Mouse (Mus musculus): Measurements from ENCODE around the gene B4galt2. TPM values are rescaled to one million over a fixed set of nuclear protein-coding genes. Genes with fewer than 3 reads are reported as not detected.

B4galt2 gene
- polyA plus RNA-seq, 1 experiment = 6.5 TPM

- 86% methylated on average over 2 of the region's 2 CpGs for WGBS
- H3K4me1 ChIP-seq (ENCODE audit: control insufficient read depth, insufficient read depth, insufficient read length) = peaks cover 15% of the 10 kb centered on the region; the same call in 1 of the 2 replicates
- no peak overlapping the region for H3K27ac ChIP-seq (ENCODE audit: insufficient read depth, low read length)
- TF ChIP-seq POLR2A (IDR thresholded peaks at IDR 0.05; ENCODE audit: low read depth, low read length) (no peak), CTCF (IDR thresholded peaks at IDR 0.05; ENCODE audit: extremely low read depth, insufficient read depth, insufficient read length, insufficient replicate concordance) (no peak)
- H3K4me3 ChIP-seq (ENCODE audit: extremely low read depth, insufficient read depth, insufficient read length) = no peak overlapping the region
- H3K36me3 ChIP-seq (ENCODE audit: control insufficient read depth, insufficient read depth, low read length) = peaks cover 15% of the 10 kb centered on the region; the same call in 1 of the 2 replicates
- peaks cover under 1% of the 10 kb centered on the region; the same call in 1 of the 2 replicates for H3K27me3 ChIP-seq (ENCODE audit: control insufficient read depth, insufficient read depth, low read length)
- DNase-seq (ENCODE audit: low read depth in 1 of 2, low spot score in 2 of 2) = no peak
These were observed 4.6 kb upstream of the B4galt2 start for GRCm38 (mm10) chr4:117887920-117888319.

- DNase-seq (ENCODE audit: low read depth in 1 of 2, low spot score in 2 of 2) = peak; percentile 75 to 96
- Histone ChIP-seq H3K4me1 (ENCODE audit: control insufficient read depth, insufficient read depth, insufficient read length) (peaks cover 15% of the 10 kb centered on the region; the same call in 1 of the 2 replicates), H3K4me3 (ENCODE audit: extremely low read depth, insufficient read depth, insufficient read length) (peak within 1 kb of the TSS; percentile 95), H3K36me3 (ENCODE audit: control insufficient read depth, insufficient read depth, low read length) (peaks cover 15% of the 10 kb centered on the region; the same call in 1 of the 2 replicates), H3K27me3 (ENCODE audit: control insufficient read depth, insufficient read depth, low read length) (peaks cover 4% of the 10 kb centered on the region; the same call in 1 of the 2 replicates), H3K27ac (ENCODE audit: insufficient read depth, low read length) (peak within 1 kb of the TSS; percentile 67)
- 1% methylated on average over 37 of the region's 37 CpGs for WGBS
- TF ChIP-seq CTCF (IDR thresholded peaks at IDR 0.05; ENCODE audit: extremely low read depth, insufficient read depth, insufficient read length, insufficient replicate concordance) (no peak), POLR2A (IDR thresholded peaks at IDR 0.05; ENCODE audit: low read depth, low read length) (peak; percentile 63)
These were observed 3.8 kb upstream of the B4galt2 start, which contains the start of gene Atp6v0b for GRCm38 (mm10) chr4:117887133-117887532. Atp6v0b (minus strand) TSS chr4:117887333.

GRCm38 (mm10) chr4:117886644-117887043, 3.4 kb upstream of the B4galt2 start:
- Histone ChIP-seq H3K36me3 (ENCODE audit: control insufficient read depth, insufficient read depth, low read length) (peaks cover 15% of the 10 kb centered on the region; the same call in 1 of the 2 replicates), H3K27me3 (ENCODE audit: control insufficient read depth, insufficient read depth, low read length) (peaks cover 4% of the 10 kb centered on the region; the same call in 1 of the 2 replicates), H3K4me3 (ENCODE audit: extremely low read depth, insufficient read depth, insufficient read length) (peak overlapping the region; percentile 95), H3K4me1 (ENCODE audit: control insufficient read depth, insufficient read depth, insufficient read length) (peaks cover 15% of the 10 kb centered on the region; the same call in 1 of the 2 replicates), H3K27ac (ENCODE audit: insufficient read depth, low read length) (peak overlapping the region; percentile 67; the same call in 1 of the 2 replicates)
- under 1% methylated on average over 24 of the region's 24 CpGs for WGBS
- peak in 1 of 2 experiments; percentile 33 for DNase-seq (ENCODE audit: low read depth in 1 of 2, low spot score in 2 of 2)
- no peak for TF ChIP-seq POLR2A (IDR thresholded peaks at IDR 0.05; ENCODE audit: low read depth, low read length)
- TF ChIP-seq CTCF (IDR thresholded peaks at IDR 0.05; ENCODE audit: extremely low read depth, insufficient read depth, insufficient read length, insufficient replicate concordance) = no peak

GRCm38 (mm10) chr4:117885994-117886393, 2.7 kb upstream of the B4galt2 start:
- Histone ChIP-seq H3K27ac (ENCODE audit: insufficient read depth, low read length) (no peak overlapping the region), H3K27me3 (ENCODE audit: control insufficient read depth, insufficient read depth, low read length) (peaks cover 4% of the 10 kb centered on the region; the same call in 1 of the 2 replicates)
- WGBS = 80% methylated on average over 9 of the region's 9 CpGs

GRCm38 (mm10) chr4:117885093-117885492, 1.8 kb upstream of the B4galt2 start:
- no peak for TF ChIP-seq CTCF (IDR thresholded peaks at IDR 0.05; ENCODE audit: extremely low read depth, insufficient read depth, insufficient read length, insufficient replicate concordance)
- TF ChIP-seq POLR2A (IDR thresholded peaks at IDR 0.05; ENCODE audit: low read depth, low read length) = no peak
- Histone ChIP-seq H3K27me3 (ENCODE audit: control insufficient read depth, insufficient read depth, low read length) (peaks cover 4% of the 10 kb centered on the region; the same call in 1 of the 2 replicates), H3K36me3 (ENCODE audit: control insufficient read depth, insufficient read depth, low read length) (peaks cover 15% of the 10 kb centered on the region; the same call in 1 of the 2 replicates), H3K4me3 (ENCODE audit: extremely low read depth, insufficient read depth, insufficient read length) (no peak overlapping the region), H3K4me1 (ENCODE audit: control insufficient read depth, insufficient read depth, insufficient read length) (peaks cover 10% of the 10 kb centered on the region; the same call in 1 of the 2 replicates), H3K27ac (ENCODE audit: insufficient read depth, low read length) (no peak overlapping the region)
- no peak for DNase-seq (ENCODE audit: low read depth in 1 of 2, low spot score in 2 of 2)
- WGBS = 95% methylated on average over 10 of the region's 10 CpGs

More at GRCm38 (mm10) chr4:117885994-117886393, 2.7 kb upstream of the B4galt2 start:
- Histone ChIP-seq H3K4me3 (ENCODE audit: extremely low read depth, insufficient read depth, insufficient read length) (no peak overlapping the region), H3K4me1 (ENCODE audit: control insufficient read depth, insufficient read depth, insufficient read length) (peaks cover 12% of the 10 kb centered on the region; the same call in 1 of the 2 replicates), H3K36me3 (ENCODE audit: control insufficient read depth, insufficient read depth, low read length) (peaks cover 15% of the 10 kb centered on the region; the same call in 1 of the 2 replicates)
- DNase-seq (ENCODE audit: low read depth in 1 of 2, low spot score in 2 of 2) = no peak
- TF ChIP-seq CTCF (IDR thresholded peaks at IDR 0.05; ENCODE audit: extremely low read depth, insufficient read depth, insufficient read length, insufficient replicate concordance) (no peak), POLR2A (IDR thresholded peaks at IDR 0.05; ENCODE audit: low read depth, low read length) (no peak)

- WGBS = 87% methylated on average over 1 of the region's 1 CpGs
- DNase-seq (ENCODE audit: low read depth in 1 of 2, low spot score in 2 of 2) = no peak
- Histone ChIP-seq H3K27ac (ENCODE audit: insufficient read depth, low read length) (no peak overlapping the region), H3K4me3 (ENCODE audit: extremely low read depth, insufficient read depth, insufficient read length) (no peak overlapping the region), H3K36me3 (ENCODE audit: control insufficient read depth, insufficient read depth, low read length) (peaks cover 13% of the 10 kb centered on the region; the same call in 1 of the 2 replicates), H3K27me3 (ENCODE audit: control insufficient read depth, insufficient read depth, low read length) (peaks cover 4% of the 10 kb centered on the region; the same call in 1 of the 2 replicates), H3K4me1 (ENCODE audit: control insufficient read depth, insufficient read depth, insufficient read length) (peaks cover 10% of the 10 kb centered on the region; the same call in 1 of the 2 replicates)
- TF ChIP-seq CTCF (IDR thresholded peaks at IDR 0.05; ENCODE audit: extremely low read depth, insufficient read depth, insufficient read length, insufficient replicate concordance) (no peak), POLR2A (IDR thresholded peaks at IDR 0.05; ENCODE audit: low read depth, low read length) (no peak)
These were observed 859 bp upstream of the B4galt2 start for GRCm38 (mm10) chr4:117884146-117884545.

GRCm38 (mm10) chr4:117878703-117879102, 4.6 kb downstream of the B4galt2 start:
- Histone ChIP-seq H3K27ac (ENCODE audit: insufficient read depth, low read length) (no peak overlapping the region), H3K36me3 (ENCODE audit: control insufficient read depth, insufficient read depth, low read length) (no peaks in the 10 kb centered on the region), H3K27me3 (ENCODE audit: control insufficient read depth, insufficient read depth, low read length) (peaks cover 4% of the 10 kb centered on the region; the same call in 1 of the 2 replicates), H3K4me3 (ENCODE audit: extremely low read depth, insufficient read depth, insufficient read length) (no peak overlapping the region), H3K4me1 (ENCODE audit: control insufficient read depth, insufficient read depth, insufficient read length) (peaks cover 3% of the 10 kb centered on the region; the same call in 1 of the 2 replicates)
- WGBS = 57% methylated on average over 5 of the region's 5 CpGs
- no peak for DNase-seq (ENCODE audit: low read depth in 1 of 2, low spot score in 2 of 2)
- TF ChIP-seq CTCF (IDR thresholded peaks at IDR 0.05; ENCODE audit: extremely low read depth, insufficient read depth, insufficient read length, insufficient replicate concordance) (no peak), POLR2A (IDR thresholded peaks at IDR 0.05; ENCODE audit: low read depth, low read length) (no peak)
